Mouse (Mus musculus): Measurements from ENCODE around the gene Pigl.

- TF ChIP-seq POLR2A (IDR thresholded peaks at IDR 0.05; ENCODE audit: insufficient read depth, low read depth, low read length) (peak; percentile 93), CTCF (IDR thresholded peaks at IDR 0.05) (no peak)
Observed at GRCm38 (mm10) chr11:62550727-62551225, 92.5 kb downstream of the Pigl start, which contains the start of gene Ubb.

Data from heart, adult 2 months (tissue).